Mouse (Mus musculus): ENCODE measurements around the gene Orc2. TPM values are rescaled to one million over a fixed set of nuclear protein-coding genes. Genes with fewer than 3 reads are reported as not detected.
A peak's percentile ranks its signal among the peaks of the same experiment; 100 is the strongest.

Orc2 gene
- total and polyA plus RNA-seq, 3 experiments = 56.6 to 233 (median 78.5) TPM

DNA sequence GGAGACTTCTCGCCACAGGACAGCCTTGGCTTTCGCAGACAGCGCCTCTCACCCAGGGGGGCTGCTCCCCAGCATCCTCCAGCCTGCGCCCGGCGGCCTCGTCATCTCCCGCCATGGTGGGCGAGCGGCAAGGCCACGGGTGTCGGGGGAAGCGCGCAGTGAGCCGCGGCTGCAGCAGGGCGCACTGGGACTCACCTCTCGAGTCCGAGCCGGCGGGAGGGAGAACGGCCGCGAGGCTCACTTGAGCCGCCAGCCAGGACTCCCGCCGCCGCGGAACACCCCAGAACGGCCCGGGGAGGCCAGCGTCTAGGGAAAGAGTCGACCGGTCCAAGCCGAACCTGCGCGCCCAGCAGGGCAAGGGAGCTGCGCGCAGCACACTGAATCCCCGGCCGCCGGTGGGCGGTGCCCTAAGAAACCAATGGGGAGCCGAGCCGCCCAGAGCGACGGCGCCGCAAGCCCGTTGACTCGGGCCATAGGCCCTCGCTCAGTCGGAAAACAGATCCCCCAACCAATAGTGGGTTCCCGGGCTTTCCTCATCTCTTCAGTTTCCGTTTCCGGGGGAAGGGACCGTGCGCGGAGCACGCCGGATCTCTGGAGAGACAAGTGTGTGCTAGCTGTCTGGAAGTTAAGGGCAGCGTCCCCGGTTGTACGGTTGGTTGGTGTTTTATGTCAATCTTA lies at the start of gene Orc2 (continued):
- TF ChIP-seq ZNF384 (IDR thresholded peaks at IDR 0.05; ENCODE audit: low read depth, low read length) (no peak), RAD21 (IDR thresholded peaks at IDR 0.05; ENCODE audit: low read depth, low read length) (no peak), BHLHE40 (IDR thresholded peaks at IDR 0.05; ENCODE audit: borderline replicate concordance, low read depth, low read length) (no peak)

- H3K9ac ChIP-seq (ENCODE audit: control insufficient read depth, low read depth, low read length, poor library complexity, severe bottlenecking) = no peak overlapping the region
- H3K4me1 ChIP-seq (ENCODE audit: control insufficient read depth in 1 of 2, insufficient read depth in 2 of 2, low read length in 2 of 2) = no peaks in the 10 kb centered on the region
- H3K4me3 ChIP-seq (ENCODE audit: control insufficient read depth in 1 of 2, insufficient read depth in 1 of 2, low read depth in 2 of 2, low read length in 2 of 2) = no peak overlapping the region
Measured at GRCm38 (mm10) chr1:58541386-58541785, 36.5 kb upstream of the Orc2 start.

DNA sequence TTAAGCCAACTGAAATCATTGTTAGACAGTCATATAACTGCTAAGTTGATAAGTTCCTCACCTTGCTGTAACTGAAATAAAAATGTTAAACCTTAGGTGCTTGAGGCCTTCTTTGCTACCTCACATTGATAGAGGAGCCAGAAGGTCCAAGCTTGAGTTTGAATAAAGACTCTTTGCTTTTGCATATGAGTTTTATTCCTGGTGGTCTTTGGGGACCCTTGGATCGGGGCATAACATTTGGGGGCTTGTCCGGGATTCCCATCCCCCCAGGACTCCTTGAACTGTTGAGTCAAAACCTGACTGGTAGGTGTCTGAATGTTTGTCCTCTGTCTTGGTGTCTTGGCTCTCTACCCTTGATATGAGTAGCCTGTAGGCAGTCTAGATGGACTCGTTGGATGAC lies 2.3 kb upstream of the Orc2 start:
- no peak overlapping the region for H3K4me3 ChIP-seq (ENCODE audit: control insufficient read depth in 1 of 2, insufficient read depth in 1 of 2, low read depth in 2 of 2, low read length in 2 of 2)
- peaks cover 0 to 11% of the 10 kb centered on the region in 2 experiments; a peak in 2 of 4 replicates for H3K36me3 ChIP-seq (ENCODE audit: control insufficient read depth in 1 of 2, insufficient read depth in 2 of 2, low read length in 2 of 2)
- H3K27me3 ChIP-seq (ENCODE audit: control insufficient read depth in 1 of 2, insufficient read depth in 2 of 2, low read length in 2 of 2) = no peaks in the 10 kb centered on the region
- H3K4me1 ChIP-seq (ENCODE audit: control insufficient read depth in 1 of 2, insufficient read depth in 2 of 2, low read length in 2 of 2) = peaks cover 3 to 8% of the 10 kb centered on the region in 2 experiments; a peak in 3 of 4 replicates
- H3K9ac ChIP-seq (ENCODE audit: control insufficient read depth, low read depth, low read length, poor library complexity, severe bottlenecking) = no peak overlapping the region
- TF ChIP-seq KAT2A (conservative IDR thresholded peaks at IDR 0.05; ENCODE audit: low read depth, low read length) = no peak
- TF ChIP-seq MXI1 (IDR thresholded peaks at IDR 0.05; ENCODE audit: low read depth, low read length) = no peak
- no peak for TF ChIP-seq SIN3A (IDR thresholded peaks at IDR 0.05; ENCODE audit: low read length)
- TF ChIP-seq ZKSCAN1 (IDR thresholded peaks at IDR 0.05; ENCODE audit: low read depth, low read length) = no peak
- TF ChIP-seq SMC3 (IDR thresholded peaks at IDR 0.05; ENCODE audit: low read depth, low read length) = no peak
- peaks cover 18% of the 10 kb centered on the region for H3K79me2 ChIP-seq (ENCODE audit: control insufficient read depth, insufficient read depth, low read length, poor library complexity)
- DNase-seq (ENCODE audit: low read depth, low spot score) = peak; percentile 23
- no peaks in the 10 kb centered on the region for H3K9me3 ChIP-seq (replicated peaks; ENCODE audit: insufficient read depth, low read length)
- no peak overlapping the region for H3K27ac ChIP-seq (ENCODE audit: control insufficient read depth, low read depth, low read length)

More at GRCm38 (mm10) chr1:58541386-58541785, 36.5 kb upstream of the Orc2 start:
- DNase-seq (ENCODE audit: low read depth, low spot score) = no peak
- H3K79me2 ChIP-seq (ENCODE audit: control insufficient read depth, insufficient read depth, low read length, poor library complexity) = no peaks in the 10 kb centered on the region
- H3K9me3 ChIP-seq (replicated peaks; ENCODE audit: insufficient read depth, low read length) = no peaks in the 10 kb centered on the region
- H3K27ac ChIP-seq (ENCODE audit: control insufficient read depth, low read depth, low read length) = no peak overlapping the region
- peaks cover 0 to 8% of the 10 kb centered on the region in 2 experiments; a peak in 2 of 4 replicates for H3K36me3 ChIP-seq (ENCODE audit: control insufficient read depth in 1 of 2, insufficient read depth in 2 of 2, low read length in 2 of 2)
- TF ChIP-seq ETS1 (IDR thresholded peaks at IDR 0.05; ENCODE audit: low read depth, low read length) (no peak), UBTF (IDR thresholded peaks at IDR 0.05; ENCODE audit: borderline replicate concordance, insufficient read depth, low read depth, low read length) (no peak), NRF1 (IDR thresholded peaks at IDR 0.05; ENCODE audit: insufficient read depth, low read depth, low read length, poor library complexity, severe bottlenecking) (no peak), ELF1 (IDR thresholded peaks at IDR 0.05; ENCODE audit: low read depth, low read length) (no peak), POLR2AphosphoS2 (IDR thresholded peaks at IDR 0.05; ENCODE audit: low read length) (no peak), POLR2AphosphoS5 (IDR thresholded peaks at IDR 0.05; ENCODE audit: borderline replicate concordance, low read depth, low read length) (no peak), USF2 (IDR thresholded peaks at IDR 0.05; ENCODE audit: borderline replicate concordance in 1 of 2, insufficient read depth in 1 of 2, low read depth in 1 of 2, low read length in 2 of 2) (no peak), NELFE (IDR thresholded peaks at IDR 0.05; ENCODE audit: low read depth, low read length) (no peak), GABPA (IDR thresholded peaks at IDR 0.05; ENCODE audit: low read depth, low read length) (no peak), MAFK (IDR thresholded peaks at IDR 0.05; ENCODE audit: borderline replicate concordance, low read depth, low read length) (no peak), MAX (IDR thresholded peaks at IDR 0.05; ENCODE audit: low read length) (no peak), TCF12 (IDR thresholded peaks at IDR 0.05; ENCODE audit: low read depth, low read length) (no peak), ZNF384 (IDR thresholded peaks at IDR 0.05; ENCODE audit: low read depth, low read length) (no peak), RCOR1 (IDR thresholded peaks at IDR 0.05; ENCODE audit: low read depth, low read length) (no peak), SMC3 (IDR thresholded peaks at IDR 0.05; ENCODE audit: low read depth, low read length) (no peak), EP300 (IDR thresholded peaks at IDR 0.05; ENCODE audit: low read depth in 1 of 2, low read length in 2 of 2) (no peak), KAT2A (conservative IDR thresholded peaks at IDR 0.05; ENCODE audit: low read depth, low read length) (no peak)
- no peaks in the 10 kb centered on the region for H3K27me3 ChIP-seq (ENCODE audit: control insufficient read depth in 1 of 2, insufficient read depth in 2 of 2, low read length in 2 of 2)

Measured in MEL (cell line).